Mouse (Mus musculus) left cerebral cortex, postnatal 36 days (tissue): Measurements from ENCODE around the gene Ubqln4. TPM values are rescaled to one million over a fixed set of nuclear protein-coding genes. Genes with fewer than 3 reads are reported as not detected.

Source experiments
- DNase-seq, 2 experiments: peaks; one replicate each; pipeline ENCODE4 v3.0.0; 2021 to 2022; ENCODE audit warnings: low spot score in 2 of 2, mixed read lengths in 1 of 2
- intact Hi-C: fragments of 180-260 bp; cut with DNase I; formaldehyde crosslinking; loops from one replicate; pipeline ENCODE4 v1.15.1; 2025
- total RNA-seq, 2 experiments: library from RNA; stranded (reverse); gene quantifications; 2 replicates each; pipeline ENCODE4 v1.2.3; 2021

Ubqln4 gene
- total RNA-seq, 2 experiments from 2014 or later = 129 to 137 TPM

GRCm38 (mm10) chr3:88521803-88522331, 31.7 kb upstream of the Ubqln4 start:
- intact Hi-C loops = loop anchor here (2.0 kb wide), 1 partner anchor 39 kb away; no protein-coding TSS in a partner anchor
- peak; percentile 56 to 58 for DNase-seq

GRCm38 (mm10) chr3:88523027-88523426, 30.5 kb upstream of the Ubqln4 start:
- DNase-seq = no peak
- intact Hi-C loops = loop anchor here (2.0 kb wide), 1 partner anchor 40 kb away; no protein-coding TSS in a partner anchor

- DNase-seq = no peak
- intact Hi-C loops = no loop called here
These were observed 28.5 kb upstream of the Ubqln4 start for GRCm38 (mm10) chr3:88525021-88525420.

- intact Hi-C loops = loop anchor here (1.0 kb wide), 1 partner anchor 43 kb away; no protein-coding TSS in a partner anchor
These were observed 27.1 kb upstream of the Ubqln4 start for GRCm38 (mm10) chr3:88526157-88527131.

GRCm38 (mm10) chr3:88527565-88527964, 26.0 kb upstream of the Ubqln4 start:
- no peak for DNase-seq
- intact Hi-C loops = no loop called here

More at GRCm38 (mm10) chr3:88526157-88527131, 27.1 kb upstream of the Ubqln4 start:
- DNase-seq = peak; percentile 72 to 73

- intact Hi-C loops = no loop called here
- DNase-seq = no peak
These were observed 24.9 kb upstream of the Ubqln4 start for GRCm38 (mm10) chr3:88528646-88529045.

GRCm38 (mm10) chr3:88529204-88530000, 24.2 kb upstream of the Ubqln4 start:
- DNase-seq = no peak
- intact Hi-C loops = no loop called here

GRCm38 (mm10) chr3:88530082-88530864, 23.3 kb upstream of the Ubqln4 start:
- intact Hi-C loops = loop anchor here (5.0 kb wide), 1 partner anchor 118 kb away; the partner anchor contains the start of gene Pmf1
- no peak for DNase-seq

- intact Hi-C loops = loop anchor here (1.0 to 5.0 kb wide), 2 partner anchors 21 to 119 kb away; partner anchors contain the start of gene Pmf1
These were observed 21.9 kb upstream of the Ubqln4 start for GRCm38 (mm10) chr3:88531348-88532298.

GRCm38 (mm10) chr3:88532299-88532674, 21.3 kb upstream of the Ubqln4 start, which contains the start of gene Mex3a:
Gene Mex3a (plus strand): TSS chr3:88532395.
- no peak for DNase-seq

More at GRCm38 (mm10) chr3:88531348-88532298, 21.9 kb upstream of the Ubqln4 start:
- DNase-seq = peak; percentile 86 to 88

GRCm38 (mm10) chr3:88532689-88533511, 20.7 kb upstream of the Ubqln4 start:
- intact Hi-C loops = loop anchor here (5.0 kb wide), 1 partner anchor 121 kb away; the partner anchor contains the start of gene Pmf1
- no peak for DNase-seq

More at GRCm38 (mm10) chr3:88532299-88532674, 21.3 kb upstream of the Ubqln4 start, which contains the start of gene Mex3a:
- intact Hi-C loops = loop anchor here (5.0 kb wide), 1 partner anchor 120 kb away; the partner anchor contains the start of gene Pmf1

GRCm38 (mm10) chr3:88533706-88534105, 19.9 kb upstream of the Ubqln4 start:
- no peak for DNase-seq
- intact Hi-C loops = loop anchor here (5.0 kb wide), 1 partner anchor 121 kb away; the partner anchor contains the start of gene Pmf1

- no peak for DNase-seq
- intact Hi-C loops = no loop called here
These were observed 18.6 kb upstream of the Ubqln4 start for GRCm38 (mm10) chr3:88535005-88535404.

- no peak for DNase-seq
- intact Hi-C loops = no loop called here
These were observed 18.0 kb upstream of the Ubqln4 start for GRCm38 (mm10) chr3:88535527-88535926.

GRCm38 (mm10) chr3:88536103-88536930, 17.2 kb upstream of the Ubqln4 start:
- DNase-seq = peak; percentile 82 to 85
- intact Hi-C loops = no loop called here

GRCm38 (mm10) chr3:88537146-88537545, 16.4 kb upstream of the Ubqln4 start:
- intact Hi-C loops = no loop called here
- no peak for DNase-seq
